Mouse (Mus musculus): ENCODE measurements at regions not wholly inside any gene's neighbourhood (a gene's known extent, or its start where the extent isn't known, plus 50 kb on each side); places are given as distances from the start of the nearest gene placed in this dataset.

GRCm38 (mm10) chr11:19433680-19434619, 415.2 kb upstream of the Meis1 start:
- TF ChIP-seq CTCF (conservative IDR thresholded peaks at IDR 0.05; ENCODE audit: low read length) = no peak
- no peak for TF ChIP-seq POU5F1 (IDR thresholded peaks at IDR 0.05; ENCODE audit: borderline replicate concordance, low read length)
- TF ChIP-seq NANOG (IDR thresholded peaks at IDR 0.05; ENCODE audit: borderline replicate concordance, low read length) = no peak

All from E14TG2a.4 (cell line).